Comparison of ENCODE assay signal across 8 mouse cellular contexts in the genomic region with DNA sequence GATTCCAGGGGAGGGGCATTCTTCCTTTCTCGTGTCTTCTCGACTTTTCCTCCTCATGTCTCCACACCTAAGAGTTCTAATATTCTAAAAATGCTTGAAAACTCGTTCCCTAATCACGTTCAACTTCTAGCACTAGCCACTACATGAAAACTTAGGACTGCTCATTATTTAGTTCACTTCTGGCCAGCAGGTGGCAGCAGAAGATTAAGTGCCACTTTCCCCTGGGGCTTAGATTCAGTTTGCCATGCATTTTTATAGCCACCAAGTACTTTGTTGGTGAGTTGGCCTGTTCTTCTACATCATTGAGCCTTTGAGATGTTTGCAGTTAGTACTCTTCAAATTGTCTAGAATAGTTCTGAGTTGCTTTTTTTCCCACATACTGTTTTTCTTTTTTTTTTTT. TPM values are rescaled to one million over a fixed set of nuclear protein-coding genes. Genes with fewer than 3 reads are reported as not detected.
DNase-seq lines count a peak whose midpoint lies in the region; ATAC-seq and TF ChIP-seq lines count a peak whose summit lies in the region.

No protein-coding gene starts in this region.

- 8% methylated on average over 4 of the region's 4 CpGs for WGBS in neural tube, embryonic 15.5 days
- WGBS in midbrain, postnatal 0 days = 9% methylated on average over 4 of the region's 4 CpGs
- WGBS in stomach, postnatal 0 days = 4% methylated on average over 4 of the region's 4 CpGs

- peak; percentile 94 for TF ChIP-seq CTCF in midbrain, postnatal 0 days (IDR thresholded peaks at IDR 0.05)
- TF ChIP-seq CTCF in stomach, postnatal 0 days (IDR thresholded peaks at IDR 0.05; ENCODE audit: low read depth) = peak; percentile 98

- ATAC-seq in neural tube, embryonic 15.5 days (ENCODE audit: low FRiP score) = no peak
- ATAC-seq in midbrain, postnatal 0 days (ENCODE audit: low FRiP score) = no peak
- peak; percentile 69; the same call in 1 of the 2 replicates for ATAC-seq in stomach, postnatal 0 days (ENCODE audit: low FRiP score, low TSS enrichment)

- intact Hi-C loops in left cerebral cortex, postnatal 4 days (cut with DNase I) = loop anchor here (10.0 kb wide), 1 partner anchor 210 kb away; no protein-coding TSS in a partner anchor

- no peak overlapping the region for H3K9ac ChIP-seq in neural tube, embryonic 15.5 days (replicated peaks)
- H3K9ac ChIP-seq in midbrain, postnatal 0 days (replicated peaks; ENCODE audit: low read length, poor library complexity, severe bottlenecking) = no peak overlapping the region
- H3K9ac ChIP-seq in stomach, postnatal 0 days (ENCODE audit: low read length) = no peak overlapping the region

- H3K36me3 ChIP-seq in neural tube, embryonic 15.5 days = no peaks in the 10 kb centered on the region
- no peaks in the 10 kb centered on the region for H3K36me3 ChIP-seq in midbrain, postnatal 0 days (ENCODE audit: insufficient read depth, low read length)
- H3K36me3 ChIP-seq in stomach, postnatal 0 days (ENCODE audit: control insufficient read depth, insufficient read depth, low read length) = no peaks in the 10 kb centered on the region

- H3K9me3 ChIP-seq in neural tube, embryonic 15.5 days (replicated peaks) = no peaks in the 10 kb centered on the region
- no peaks in the 10 kb centered on the region for H3K9me3 ChIP-seq in midbrain, postnatal 0 days (ENCODE audit: low read length)
- H3K9me3 ChIP-seq in stomach, postnatal 0 days (ENCODE audit: control insufficient read depth, low read length) = no peaks in the 10 kb centered on the region

- peaks cover 4% of the 10 kb centered on the region; the same call in 1 of the 2 replicates for H3K27me3 ChIP-seq in neural tube, embryonic 15.5 days (replicated peaks)
- no peaks in the 10 kb centered on the region for H3K27me3 ChIP-seq in midbrain, postnatal 0 days (ENCODE audit: insufficient read depth, low read length)
- H3K27me3 ChIP-seq in stomach, postnatal 0 days (ENCODE audit: control insufficient read depth, insufficient read depth, low read length) = no peaks in the 10 kb centered on the region

- H3K27ac ChIP-seq in neural tube, embryonic 15.5 days (replicated peaks) = no peak overlapping the region
- H3K27ac ChIP-seq in midbrain, postnatal 0 days (ENCODE audit: low read depth, low read length) = no peak overlapping the region
- H3K27ac ChIP-seq in stomach, postnatal 0 days (replicated peaks) = no peak overlapping the region

- H3K4me1 ChIP-seq in neural tube, embryonic 15.5 days = no peaks in the 10 kb centered on the region
- no peaks in the 10 kb centered on the region for H3K4me1 ChIP-seq in midbrain, postnatal 0 days (ENCODE audit: insufficient read depth, low read length)
- H3K4me1 ChIP-seq in stomach, postnatal 0 days (replicated peaks; ENCODE audit: control insufficient read depth, insufficient read depth) = no peaks in the 10 kb centered on the region; the same call in 1 of the 2 replicates

- H3K4me2 ChIP-seq in neural tube, embryonic 15.5 days = no peak overlapping the region
- no peak overlapping the region for H3K4me2 ChIP-seq in midbrain, postnatal 0 days (ENCODE audit: low read depth, low read length, poor library complexity, severe bottlenecking)
- H3K4me2 ChIP-seq in stomach, postnatal 0 days (replicated peaks; ENCODE audit: low read depth) = no peak overlapping the region

- DNase-seq in neural tube, embryonic 10.5 days (ENCODE audit: extremely low spot score, low spot score) = peak; percentile 65
- peak; percentile 87 to 89 for DNase-seq in cerebellum, postnatal 14 days
- peak; percentile 67 to 70 for DNase-seq in frontal cortex, postnatal 25 days (ENCODE audit: low spot score in 2 of 2)
- peak; percentile 83 for DNase-seq in kidney, adult 18-20 months
- DNase-seq in left cerebral cortex, postnatal 4 days = peak; percentile 73
- DNase-seq in midbrain, postnatal 0 days (ENCODE audit: low spot score) = peak; percentile 89
- DNase-seq in stomach, postnatal 0 days (ENCODE audit: low spot score) = peak; percentile 74

- H3K4me3 ChIP-seq in neural tube, embryonic 15.5 days (replicated peaks) = no peak overlapping the region
- no peak overlapping the region for H3K4me3 ChIP-seq in midbrain, postnatal 0 days (ENCODE audit: low read depth, low read length)
- no peak overlapping the region for H3K4me3 ChIP-seq in stomach, postnatal 0 days (ENCODE audit: low read depth, low read length)

- TF ChIP-seq EP300 in stomach, postnatal 0 days (optimal IDR thresholded peaks at IDR 0.05) = no peak

RNA-seq across cellular contexts. Expression of gene Ddx10, which starts 6.5 kb away (rescaled TPM):
- polyA plus RNA-seq in neural tube, embryonic 15.5 days (2015; fragmentation: Nextera tagmentation; extraction: Ambion mirVana) = 23.4 and 27.1 TPM in 2 replicates
- total RNA-seq in left cerebral cortex, postnatal 4 days (2021) = 10 to 100 TPM; 20.6 to 23.4 TPM
- total RNA-seq in midbrain, postnatal 0 days (2014; rRNA removed) = 10.0 and 10.9 TPM in 2 replicates
- 18.2 and 19.3 TPM in 2 replicates for polyA plus RNA-seq in midbrain, postnatal 0 days (2015; fragmentation: Nextera tagmentation; extraction: Ambion mirVana)
- 13.0 and 13.9 TPM in 2 replicates for polyA plus RNA-seq in stomach, postnatal 0 days (2015; fragmentation: Nextera tagmentation; extraction: Ambion mirVana)

RNA-seq across cellular contexts. Expression of gene Exph5, which starts 47.1 kb away (rescaled TPM):
- 0.38 and 0.66 TPM in 2 replicates for polyA plus RNA-seq in neural tube, embryonic 15.5 days (2015; fragmentation: Nextera tagmentation; extraction: Ambion mirVana)
- total RNA-seq in left cerebral cortex, postnatal 4 days (2021) = under 1 TPM; 0.78 to 0.89 TPM
- total RNA-seq in midbrain, postnatal 0 days (2014; rRNA removed) = 1.1 and 1.3 TPM in 2 replicates
- 0.16 and 0.20 TPM in 2 replicates for polyA plus RNA-seq in midbrain, postnatal 0 days (2015; fragmentation: Nextera tagmentation; extraction: Ambion mirVana)
- 5.4 and 6.5 TPM in 2 replicates for polyA plus RNA-seq in stomach, postnatal 0 days (2015; fragmentation: Nextera tagmentation; extraction: Ambion mirVana)
